ENCODE assay signal across 31 mouse cellular contexts in genomic region chr15:102975034-102975433, GRCm38 (mm10). TPM values are rescaled to one million over a fixed set of nuclear protein-coding genes. Genes with fewer than 3 reads are reported as not detected.
DNase-seq lines count a peak whose midpoint lies in the region; ATAC-seq and TF ChIP-seq lines count a peak whose summit lies in the region.
"Had no signal": no experiment of that assay in that cellular context is flagged by ENCODE, and none has a peak within 500 bp of the region (broad histone marks: within the 10 kb centered on the region; RNA-seq: fewer than 3 reads in every experiment).

No protein-coding gene starts in this region.

- peak overlapping the region; percentile 84 for H3K4me2 ChIP-seq in kidney, embryonic 16.5 days (replicated peaks; ENCODE audit: low read depth, low read length)
- H3K4me2 ChIP-seq in neural tube, embryonic 11.5 days (ENCODE audit: low read depth) = peak overlapping the region; percentile 90
- H3K4me2 ChIP-seq in midbrain, embryonic 16.5 days (ENCODE audit: low read length) = no peak overlapping the region
- H3K4me2 ChIP-seq: embryonic facial prominence, embryonic 15.5 days; forebrain, embryonic 15.5 days; heart, embryonic 12.5 days; stomach, embryonic 15.5 days had no signal

- H3K4me3 ChIP-seq in gastrocnemius, adult 2 months = peak overlapping the region; percentile 85
- H3K4me3 ChIP-seq in kidney, embryonic 16.5 days (ENCODE audit: low read length) = peak overlapping the region; percentile 59
- peak overlapping the region; percentile 95 for H3K4me3 ChIP-seq in neural tube, embryonic 11.5 days (ENCODE audit: low read depth, low read length)
- no peak overlapping the region for H3K4me3 ChIP-seq in midbrain, embryonic 16.5 days (ENCODE audit: low read depth, low read length)
- H3K4me3 ChIP-seq: embryonic facial prominence, embryonic 15.5 days; forebrain, embryonic 15.5 days; heart, embryonic 12.5 days; midbrain, embryonic 10.5 days; stomach, embryonic 15.5 days had no signal

- ATAC-seq in kidney, embryonic 16.5 days (ENCODE audit: low FRiP score, low TSS enrichment) = no peak
- no peak for ATAC-seq in neural tube, embryonic 11.5 days (ENCODE audit: insufficient read depth, low FRiP score, low TSS enrichment)
- no peak for ATAC-seq in midbrain, embryonic 16.5 days
- ATAC-seq: forebrain, embryonic 15.5 days; hindbrain, postnatal 0 days had no signal

- H3K27ac ChIP-seq in gastrocnemius, adult 2 months = peak overlapping the region; percentile 91
- H3K27ac ChIP-seq in kidney, embryonic 16.5 days (ENCODE audit: low read length) = peak overlapping the region; percentile 97
- H3K27ac ChIP-seq in neural tube, embryonic 11.5 days (ENCODE audit: low read depth, low read length) = peak overlapping the region; percentile 98
- no peak overlapping the region for H3K27ac ChIP-seq in midbrain, embryonic 16.5 days (ENCODE audit: low read length)
- H3K27ac ChIP-seq: embryonic facial prominence, embryonic 15.5 days; forebrain, embryonic 15.5 days; hindbrain, postnatal 0 days; macrophage; midbrain, embryonic 10.5 days; stomach, embryonic 15.5 days had no signal

- peak; percentile 16 for DNase-seq in gastrocnemius, adult 2 months
- DNase-seq in gastrocnemius, postnatal 10 days = no peak
- DNase-seq in kidney, adult 8-10 months = no peak
- no peak for DNase-seq in neural tube, embryonic 11.5 days (ENCODE audit: low spot score)
- DNase-seq in embryo, embryonic 10 days (ENCODE audit: low spot score) = no peak
- DNase-seq in heart, adult 8-10 months (ENCODE audit: low spot score) = no peak
- DNase-seq: adrenal gland, postnatal 14 days; cerebellum, adult 8-10 months; gastrocnemius, postnatal 14 days; heart, adult 11 months; heart, postnatal 10 days; layer of hippocampus, postnatal 36 days; right cerebral cortex, adult 18-20 months; thymus, adult 2 months; thymus, postnatal 4 days had no signal

- peak overlapping the region; percentile 97 for H3K9ac ChIP-seq in kidney, embryonic 16.5 days (replicated peaks; ENCODE audit: low read length)
- H3K9ac ChIP-seq in neural tube, embryonic 11.5 days (ENCODE audit: low read length) = peak overlapping the region; percentile 100
- no peak overlapping the region for H3K9ac ChIP-seq in midbrain, embryonic 16.5 days (ENCODE audit: low read depth, low read length)
- H3K9ac ChIP-seq: embryonic facial prominence, embryonic 15.5 days; forebrain, embryonic 15.5 days; heart, embryonic 12.5 days; stomach, embryonic 15.5 days had no signal

- intact Hi-C loops in gastrocnemius, adult 2 months (cut with DNase I) = no loop called here

- H3K9me3 ChIP-seq in kidney, embryonic 16.5 days (ENCODE audit: low read length) = no peaks in the 10 kb centered on the region
- H3K9me3 ChIP-seq in neural tube, embryonic 11.5 days (ENCODE audit: control insufficient read depth, low read length) = no peaks in the 10 kb centered on the region
- H3K9me3 ChIP-seq in midbrain, embryonic 16.5 days (replicated peaks; ENCODE audit: control insufficient read depth, low read length, poor library complexity, severe bottlenecking) = no peaks in the 10 kb centered on the region
- H3K9me3 ChIP-seq: embryonic facial prominence, embryonic 15.5 days; forebrain, embryonic 15.5 days; heart, embryonic 12.5 days; midbrain, embryonic 10.5 days; stomach, embryonic 15.5 days had no signal

- 6% methylated on average over 7 of the region's 7 CpGs for WGBS in kidney, embryonic 16.5 days
- under 1% methylated on average over 7 of the region's 7 CpGs for WGBS in neural tube, embryonic 11.5 days
- 5% methylated on average over 7 of the region's 7 CpGs for WGBS in midbrain, embryonic 16.5 days

- peaks cover 49% of the 10 kb centered on the region for H3K4me1 ChIP-seq in kidney, embryonic 16.5 days (ENCODE audit: insufficient read depth, low read length)
- H3K4me1 ChIP-seq in neural tube, embryonic 11.5 days (ENCODE audit: control insufficient read depth, insufficient read depth, low read length) = peaks cover 4% of the 10 kb centered on the region; the same call in 1 of the 2 replicates
- H3K4me1 ChIP-seq in midbrain, embryonic 16.5 days (ENCODE audit: control insufficient read depth, insufficient read depth, low read length) = no peaks in the 10 kb centered on the region
- H3K4me1 ChIP-seq: forebrain, embryonic 15.5 days; midbrain, embryonic 10.5 days had no signal

- TF ChIP-seq CTCF in gastrocnemius, adult 2 months (IDR thresholded peaks at IDR 0.05) = no peak

- peaks cover 31% of the 10 kb centered on the region for H3K27me3 ChIP-seq in kidney, embryonic 16.5 days (ENCODE audit: insufficient read depth, low read length)
- H3K27me3 ChIP-seq in neural tube, embryonic 11.5 days (ENCODE audit: control insufficient read depth, insufficient read depth, low read length) = peaks cover 73% of the 10 kb centered on the region
- H3K27me3 ChIP-seq in midbrain, embryonic 16.5 days (ENCODE audit: control insufficient read depth, insufficient read depth, low read depth, low read length) = peaks cover 88% of the 10 kb centered on the region

- H3K36me3 ChIP-seq in kidney, embryonic 16.5 days (ENCODE audit: insufficient read depth, low read length) = no peaks in the 10 kb centered on the region
- no peaks in the 10 kb centered on the region for H3K36me3 ChIP-seq in neural tube, embryonic 11.5 days (ENCODE audit: control insufficient read depth, insufficient read depth, low read length)
- H3K36me3 ChIP-seq in midbrain, embryonic 16.5 days (ENCODE audit: control insufficient read depth, insufficient read depth, low read length) = no peaks in the 10 kb centered on the region
- H3K36me3 ChIP-seq: embryonic facial prominence, embryonic 15.5 days; forebrain, embryonic 15.5 days; heart, embryonic 12.5 days; midbrain, embryonic 10.5 days; stomach, embryonic 15.5 days had no signal

RNA-seq across cellular contexts. Expression of gene Hoxc9, which starts 1.2 kb away (rescaled TPM):
- total RNA-seq in gastrocnemius, adult 2 months (2021) = 1 to 10 TPM; 6.7 to 8.3 TPM
- 1 to 10 TPM; 6.5 to 8.2 TPM for total RNA-seq in gastrocnemius, postnatal 10 days (2021)
- polyA plus RNA-seq in kidney, embryonic 16.5 days (2015; fragmentation: Nextera tagmentation; extraction: Ambion mirVana) = 7.4 and 9.2 TPM in 2 replicates
- polyA plus RNA-seq in neural tube, embryonic 11.5 days (2014; fragmentation: Nextera tagmentation; extraction: Ambion mirVana) = 36.1 and 40.0 TPM in 2 replicates
- polyA plus RNA-seq in midbrain, embryonic 16.5 days (2015; fragmentation: Nextera tagmentation; extraction: Ambion mirVana) = not detected in 2 replicates
- total RNA-seq in heart, adult 8-10 months (2022) = not detected
- total RNA-seq: heart, postnatal 10 days; hindbrain, postnatal 0 days; layer of hippocampus, adult 8-10 months; layer of hippocampus, postnatal 36 days; left cerebral cortex, postnatal 10 days; liver, adult 2 months; midbrain, postnatal 0 days had no signal
- polyA plus RNA-seq: embryonic facial prominence, embryonic 15.5 days; forebrain, embryonic 15.5 days; heart, embryonic 12.5 days; hindbrain, embryonic 11.5 days; hindbrain, postnatal 0 days; liver, adult 2 months; liver, embryonic 16.5 days; lung, embryonic 16.5 days; macrophage; midbrain, embryonic 10.5 days; midbrain, postnatal 0 days had no signal

RNA-seq across cellular contexts. Expression of gene Hoxc5, which starts 7.8 kb away (rescaled TPM):
- 1 to 10 TPM; 2.7 to 2.9 TPM for total RNA-seq in gastrocnemius, adult 2 months (2021)
- total RNA-seq in gastrocnemius, postnatal 10 days (2021) = 1 to 10 TPM; 2.1 to 3.6 TPM
- polyA plus RNA-seq in kidney, embryonic 16.5 days (2015; fragmentation: Nextera tagmentation; extraction: Ambion mirVana) = 4.3 and 5.9 TPM in 2 replicates
- polyA plus RNA-seq in neural tube, embryonic 11.5 days (2014; fragmentation: Nextera tagmentation; extraction: Ambion mirVana) = 36.3 and 37.3 TPM in 2 replicates
- 0.22 TPM in 1 of 2 replicates, not detected in the other for polyA plus RNA-seq in midbrain, embryonic 16.5 days (2015; fragmentation: Nextera tagmentation; extraction: Ambion mirVana)
- total RNA-seq in heart, adult 8-10 months (2022) = under 1 TPM in 1 of 4 experiments, not detected in 3; 0.12 TPM
- total RNA-seq: layer of hippocampus, adult 8-10 months; layer of hippocampus, postnatal 36 days; left cerebral cortex, postnatal 10 days had no signal
- polyA plus RNA-seq: forebrain, embryonic 15.5 days; liver, adult 2 months; macrophage; midbrain, postnatal 0 days had no signal

RNA-seq across cellular contexts. Expression of gene Hoxc10, which starts 8.4 kb away (rescaled TPM):
- 10 to 100 TPM; 72.4 to 84.8 TPM for total RNA-seq in gastrocnemius, adult 2 months (2021)
- total RNA-seq in gastrocnemius, postnatal 10 days (2021) = 10 to 100 TPM; 50.7 to 51.2 TPM
- 49.0 and 54.0 TPM in 2 replicates for polyA plus RNA-seq in kidney, embryonic 16.5 days (2015; fragmentation: Nextera tagmentation; extraction: Ambion mirVana)
- 58.3 and 60.4 TPM in 2 replicates for polyA plus RNA-seq in neural tube, embryonic 11.5 days (2014; fragmentation: Nextera tagmentation; extraction: Ambion mirVana)
- not detected in 2 replicates for polyA plus RNA-seq in midbrain, embryonic 16.5 days (2015; fragmentation: Nextera tagmentation; extraction: Ambion mirVana)
- not detected for total RNA-seq in heart, adult 8-10 months (2022)
- total RNA-seq: heart, postnatal 10 days; hindbrain, postnatal 0 days; layer of hippocampus, adult 8-10 months; layer of hippocampus, postnatal 36 days; left cerebral cortex, postnatal 10 days; liver, adult 2 months; midbrain, postnatal 0 days had no signal
- polyA plus RNA-seq: embryonic facial prominence, embryonic 15.5 days; forebrain, embryonic 15.5 days; heart, embryonic 12.5 days; hindbrain, embryonic 11.5 days; hindbrain, postnatal 0 days; liver, adult 2 months; liver, embryonic 16.5 days; lung, embryonic 16.5 days; macrophage; midbrain, embryonic 10.5 days; midbrain, postnatal 0 days had no signal

RNA-seq across cellular contexts. Expression of gene Hoxc8, which starts 15.4 kb away (rescaled TPM):
- total RNA-seq in gastrocnemius, adult 2 months (2021) = 1 to 10 TPM; 1.0 to 2.8 TPM
- 1 to 10 TPM; 1.8 to 2.8 TPM for total RNA-seq in gastrocnemius, postnatal 10 days (2021)
- 6.6 and 9.2 TPM in 2 replicates for polyA plus RNA-seq in kidney, embryonic 16.5 days (2015; fragmentation: Nextera tagmentation; extraction: Ambion mirVana)
- 63.7 and 67.1 TPM in 2 replicates for polyA plus RNA-seq in neural tube, embryonic 11.5 days (2014; fragmentation: Nextera tagmentation; extraction: Ambion mirVana)
- polyA plus RNA-seq in midbrain, embryonic 16.5 days (2015; fragmentation: Nextera tagmentation; extraction: Ambion mirVana) = not detected in 2 replicates
- not detected for total RNA-seq in heart, adult 8-10 months (2022)
- total RNA-seq: heart, postnatal 10 days; layer of hippocampus, adult 8-10 months; layer of hippocampus, postnatal 36 days; left cerebral cortex, postnatal 10 days; liver, adult 2 months; midbrain, postnatal 0 days had no signal
- polyA plus RNA-seq: embryonic facial prominence, embryonic 15.5 days; forebrain, embryonic 15.5 days; hindbrain, embryonic 11.5 days; hindbrain, postnatal 0 days; liver, adult 2 months; liver, embryonic 16.5 days; macrophage; midbrain, embryonic 10.5 days; midbrain, postnatal 0 days had no signal

RNA-seq across cellular contexts. Expression of gene Hoxc11, which starts 20.8 kb away (rescaled TPM):
- 10 to 100 TPM in 1 of 2 experiments, 1 to 10 TPM in 1; 6.9 to 11.7 TPM for total RNA-seq in gastrocnemius, adult 2 months (2021)
- total RNA-seq in gastrocnemius, postnatal 10 days (2021) = 1 to 10 TPM; 8.4 to 9.6 TPM
- 1.2 and 1.6 TPM in 2 replicates for polyA plus RNA-seq in kidney, embryonic 16.5 days (2015; fragmentation: Nextera tagmentation; extraction: Ambion mirVana)
- polyA plus RNA-seq in neural tube, embryonic 11.5 days (2014; fragmentation: Nextera tagmentation; extraction: Ambion mirVana) = 1.9 and 2.0 TPM in 2 replicates
- not detected in 2 replicates for polyA plus RNA-seq in midbrain, embryonic 16.5 days (2015; fragmentation: Nextera tagmentation; extraction: Ambion mirVana)
- total RNA-seq in heart, adult 8-10 months (2022) = not detected
- total RNA-seq: adrenal gland, postnatal 14 days; heart, postnatal 10 days; hindbrain, postnatal 0 days; layer of hippocampus, adult 8-10 months; layer of hippocampus, postnatal 36 days; left cerebral cortex, postnatal 10 days; liver, adult 2 months; midbrain, postnatal 0 days had no signal
- polyA plus RNA-seq: embryonic facial prominence, embryonic 15.5 days; forebrain, embryonic 15.5 days; heart, embryonic 12.5 days; hindbrain, embryonic 11.5 days; hindbrain, postnatal 0 days; liver, adult 2 months; liver, embryonic 16.5 days; lung, embryonic 16.5 days; macrophage; midbrain, embryonic 10.5 days; midbrain, postnatal 0 days had no signal

Comparison
In these comparisons a context has a peak if more than half of its experiments do, and no peak if none do; other contexts are left out.
1. RNA of gene Hoxc9, which starts 1.2 kb away (total RNA-seq): 6.7 to 8.3 TPM in gastrocnemius, adult 2 months and 6.5 to 8.2 TPM in gastrocnemius, postnatal 10 days; not detected in heart, adult 8-10 months; every median in the first group is over 4 times any median in the second.
2. RNA of gene Hoxc10, which starts 8.4 kb away (total RNA-seq): 72.4 to 84.8 TPM in gastrocnemius, adult 2 months and 50.7 to 51.2 TPM in gastrocnemius, postnatal 10 days; not detected in heart, adult 8-10 months; every median in the first group is over 10 times any median in the second.